Mouse (Mus musculus) forebrain, embryonic 13.5 days (tissue): Measurements from ENCODE around the gene Mrpl24. TPM values are rescaled to one million over a fixed set of nuclear protein-coding genes. Genes with fewer than 3 reads are reported as not detected.
A peak's percentile ranks its signal among the peaks of the same experiment; 100 is the strongest.

Experiments
- ATAC-seq: fragments of 200-750 bp; cut with Nextera tagmentation; 2 replicates; pipeline ENCODE4 v1.8.0; 2017
- H3K27ac ChIP-seq: fragments of 300-500 bp; sonication (generic); 2 replicates; pipeline ENCODE4 v1.5.1; 2015; ENCODE audit warnings: inconsistent platforms, mild to moderate bottlenecking, moderate library complexity
- H3K27me3 ChIP-seq: fragments of 300-500 bp; sonication (generic); 2 replicates; pipeline ENCODE4 v1.6.1; 2015; ENCODE audit warnings: mild to moderate bottlenecking, inconsistent platforms
- H3K36me3 ChIP-seq: fragments of 300-500 bp; sonication (generic); 2 replicates; pipeline ENCODE4 v1.6.1; 2015; ENCODE audit warnings: mild to moderate bottlenecking, inconsistent platforms; ENCODE audit not compliant: poor library complexity, severe bottlenecking
- H3K4me1 ChIP-seq: fragments of 300-500 bp; sonication (generic); 2 replicates; pipeline ENCODE4 v1.6.1; 2015; ENCODE audit warnings: inconsistent platforms
- H3K4me2 ChIP-seq: fragments of 300-500 bp; sonication (generic); 2 replicates; pipeline ENCODE4 v1.6.1; 2015; ENCODE audit warnings: inconsistent platforms, mild to moderate bottlenecking, moderate library complexity
- H3K4me3 ChIP-seq: fragments of 300-500 bp; sonication (generic); 2 replicates; pipeline ENCODE4 v1.5.1; 2015; ENCODE audit warnings: mild to moderate bottlenecking, inconsistent platforms
- H3K9ac ChIP-seq: fragments of 300-500 bp; sonication (generic); 2 replicates; pipeline ENCODE4 v1.6.1; 2015; ENCODE audit warnings: mild to moderate bottlenecking, inconsistent platforms
- H3K9me3 ChIP-seq: fragments of 300-500 bp; sonication (generic); replicated peaks from 2 replicates; pipeline ENCODE4 v1.6.1; 2016; ENCODE audit warnings: inconsistent platforms
- WGBS: fragments of 180-500 bp; shearing (Covaris S2); methylation state at CpG from one replicate; pipeline ENCODE4 v1.1.7; 2015; 5-methylcytosine and 5-hydroxymethylcytosine counted together
- polyA plus RNA-seq: library from polyadenylated mRNA; unstranded; fragments of >200 nt; fragmentation: Nextera tagmentation; extraction: Ambion mirVana; gene quantifications from 2 replicates; pipeline ENCODE4 v1.2.1, GENCODE M21; 2015

Gene Mrpl24
- polyA plus RNA-seq, 1 experiment from 2014 or later, result 77.2 TPM

GRCm38 (mm10) chr3:87949955-87950515 is 30.7 kb downstream of the Mrpl24 start:
- H3K4me3 ChIP-seq, result peak overlapping the region; percentile 36; the same call in 1 of the 2 replicates
- WGBS, result 5% methylated on average over 13 of the region's 13 CpGs
- H3K9me3 ChIP-seq, result no peaks in the 10 kb centered on the region
- ATAC-seq, result no peak
- peak overlapping the region; percentile 69 for H3K4me2 ChIP-seq
- H3K27ac ChIP-seq, result peak overlapping the region; percentile 51; the same call in 1 of the 2 replicates
- H3K36me3 ChIP-seq, result no peaks in the 10 kb centered on the region
- H3K27me3 ChIP-seq, result 0 out of 2 replicates have a peak, but pooled peaks cover 4% of the 10 kb centered on the region
- H3K9ac ChIP-seq, result peak overlapping the region; percentile 51
- H3K4me1 ChIP-seq, result peaks cover 71% of the 10 kb centered on the region

- Histone ChIP-seq H3K27me3 (0 out of 2 replicates have a peak, but pooled peaks cover 4% of the 10 kb centered on the region), H3K4me3 (no peak overlapping the region), H3K4me2 (peak overlapping the region; percentile 31), H3K9ac (0 out of 2 replicates have a peak overlapping the region, but pooled peaks have one; percentile 46), H3K9me3 (no peaks in the 10 kb centered on the region), H3K4me1 (peaks cover 51% of the 10 kb centered on the region), H3K27ac (no peak overlapping the region), H3K36me3 (no peaks in the 10 kb centered on the region)
- ATAC-seq, result no peak
- WGBS, result 21% methylated on average over 12 of the region's 12 CpGs
These were observed 32.6 kb downstream of the Mrpl24 start for GRCm38 (mm10) chr3:87951946-87952345.

- 0 out of 2 replicates have a peak, but pooled peaks cover 4% of the 10 kb centered on the region for H3K27me3 ChIP-seq
- H3K27ac ChIP-seq, result no peak overlapping the region; the same call in none of the 2 replicates
- 7% methylated on average over 3 of the region's 5 CpGs for WGBS
- peak overlapping the region; percentile 31 for H3K4me2 ChIP-seq
- no peak overlapping the region for H3K4me3 ChIP-seq
- H3K4me1 ChIP-seq, result peaks cover 46% of the 10 kb centered on the region
- no peaks in the 10 kb centered on the region for H3K36me3 ChIP-seq
- ATAC-seq, result peak; percentile 43; the same call in 1 of the 2 replicates
- H3K9me3 ChIP-seq, result no peaks in the 10 kb centered on the region
- 0 out of 2 replicates have a peak overlapping the region, but pooled peaks have one; percentile 46 for H3K9ac ChIP-seq
These were observed 33.1 kb downstream of the Mrpl24 start for GRCm38 (mm10) chr3:87952440-87952839.

GRCm38 (mm10) chr3:87958056-87958455 is 38.8 kb downstream of the Mrpl24 start:
- H3K27me3 ChIP-seq, result no peaks in the 10 kb centered on the region
- H3K4me2 ChIP-seq, result no peak overlapping the region
- H3K4me1 ChIP-seq, result peaks cover 28% of the 10 kb centered on the region
- H3K9me3 ChIP-seq, result no peaks in the 10 kb centered on the region
- H3K27ac ChIP-seq, result peak overlapping the region; percentile 31; the same call in 1 of the 2 replicates
- 10% methylated on average over 1 of the region's 1 CpGs for WGBS
- H3K4me3 ChIP-seq, result no peak overlapping the region
- no peak overlapping the region for H3K9ac ChIP-seq
- no peaks in the 10 kb centered on the region for H3K36me3 ChIP-seq
- ATAC-seq, result no peak

- Histone ChIP-seq H3K4me3 (no peak overlapping the region), H3K27ac (no peak overlapping the region), H3K4me1 (peaks cover 28% of the 10 kb centered on the region), H3K4me2 (no peak overlapping the region), H3K9me3 (no peaks in the 10 kb centered on the region), H3K36me3 (no peaks in the 10 kb centered on the region), H3K27me3 (no peaks in the 10 kb centered on the region), H3K9ac (no peak overlapping the region)
- no peak for ATAC-seq
- 31% methylated on average over 4 of the region's 4 CpGs for WGBS
These were observed 39.2 kb downstream of the Mrpl24 start for GRCm38 (mm10) chr3:87958476-87958875.

GRCm38 (mm10) chr3:87958967-87959366 is 39.7 kb downstream of the Mrpl24 start:
- H3K9ac ChIP-seq, result no peak overlapping the region
- no peak overlapping the region for H3K4me3 ChIP-seq
- no peaks in the 10 kb centered on the region for H3K27me3 ChIP-seq
- no peak overlapping the region; the same call in 1 of the 2 replicates for H3K27ac ChIP-seq
- 27% methylated on average over 1 of the region's 1 CpGs for WGBS
- no peaks in the 10 kb centered on the region for H3K36me3 ChIP-seq
- no peak overlapping the region for H3K4me2 ChIP-seq
- no peak for ATAC-seq
- no peaks in the 10 kb centered on the region for H3K9me3 ChIP-seq
- peaks cover 28% of the 10 kb centered on the region for H3K4me1 ChIP-seq

GRCm38 (mm10) chr3:87959371-87959770 is 40.1 kb downstream of the Mrpl24 start:
- Histone ChIP-seq H3K9me3 (no peaks in the 10 kb centered on the region), H3K27me3 (no peaks in the 10 kb centered on the region), H3K9ac (no peak overlapping the region), H3K4me2 (no peak overlapping the region), H3K36me3 (no peaks in the 10 kb centered on the region), H3K27ac (no peak overlapping the region; the same call in 1 of the 2 replicates), H3K4me3 (no peak overlapping the region), H3K4me1 (peaks cover 28% of the 10 kb centered on the region)
- no peak for ATAC-seq
- WGBS, result 63% methylated on average over 7 of the region's 7 CpGs

GRCm38 (mm10) chr3:87960191-87960585 is 40.9 kb downstream of the Mrpl24 start:
- peaks cover 28% of the 10 kb centered on the region for H3K4me1 ChIP-seq
- H3K27me3 ChIP-seq, result no peaks in the 10 kb centered on the region
- H3K4me3 ChIP-seq, result peak overlapping the region; percentile 41
- H3K9ac ChIP-seq, result peak overlapping the region; percentile 62
- H3K36me3 ChIP-seq, result no peaks in the 10 kb centered on the region
- no peaks in the 10 kb centered on the region for H3K9me3 ChIP-seq
- 3% methylated on average over 10 of the region's 10 CpGs for WGBS
- H3K27ac ChIP-seq, result peak overlapping the region; percentile 94
- H3K4me2 ChIP-seq, result peak overlapping the region; percentile 66
- 0 out of 2 replicates have a peak, but pooled peaks have one; percentile 4 for ATAC-seq

GRCm38 (mm10) chr3:87960586-87961191 is 41.4 kb downstream of the Mrpl24 start:
- WGBS, result 0% methylated on average over 27 of the region's 27 CpGs

GRCm38 (mm10) chr3:87970184-87970938 is 51.1 kb downstream of the Mrpl24 start:
- Histone ChIP-seq H3K4me1 (peaks cover 54% of the 10 kb centered on the region), H3K27ac (peak overlapping the region; percentile 98), H3K9me3 (no peaks in the 10 kb centered on the region), H3K4me2 (peak overlapping the region; percentile 96), H3K27me3 (no peaks in the 10 kb centered on the region), H3K4me3 (peak overlapping the region; percentile 82), H3K36me3 (peaks cover 3% of the 10 kb centered on the region), H3K9ac (peak overlapping the region; percentile 94)
- peak; percentile 6; the same call in 1 of the 2 replicates for ATAC-seq
- 0% methylated on average over 21 of the region's 21 CpGs for WGBS

More at GRCm38 (mm10) chr3:87960586-87961191, 41.4 kb downstream of the Mrpl24 start:
- peak; percentile 99 for ATAC-seq
- Histone ChIP-seq H3K4me3 (peak overlapping the region; percentile 41), H3K4me2 (peak overlapping the region; percentile 66), H3K9me3 (no peaks in the 10 kb centered on the region), H3K36me3 (no peaks in the 10 kb centered on the region), H3K9ac (peak overlapping the region; percentile 62), H3K27me3 (no peaks in the 10 kb centered on the region), H3K27ac (peak overlapping the region; percentile 94), H3K4me1 (peaks cover 28% of the 10 kb centered on the region)

GRCm38 (mm10) chr3:87970939-87971488 is 51.7 kb downstream of the Mrpl24 start, which contains the start of gene Nes:
Gene Nes, plus strand, starts transcription at chr3:87971078.
- H3K4me3 ChIP-seq, result peak within 1 kb of the TSS; percentile 82
- peak within 1 kb of the TSS; percentile 94 for H3K9ac ChIP-seq
- peak within 1 kb of the TSS; percentile 96 for H3K4me2 ChIP-seq
- peak; percentile 69 for ATAC-seq
- H3K4me1 ChIP-seq, result peaks cover 56% of the 10 kb centered on the region
- H3K27me3 ChIP-seq, result no peaks in the 10 kb centered on the region
- peaks cover 9% of the 10 kb centered on the region for H3K36me3 ChIP-seq
- H3K9me3 ChIP-seq, result no peaks in the 10 kb centered on the region
- under 1% methylated on average over 44 of the region's 44 CpGs for WGBS
- peak within 1 kb of the TSS; percentile 98 for H3K27ac ChIP-seq
